Mouse (Mus musculus) macrophage (primary cell): ENCODE measurements around the gene Polr2f. TPM values are rescaled to one million over a fixed set of nuclear protein-coding genes. Genes with fewer than 3 reads are reported as not detected.
A peak's percentile ranks its signal among the peaks of the same experiment; 100 is the strongest.

Experiments
- H3K27ac ChIP-seq: fragments of 350-480 bp; formaldehyde crosslinking; 2 replicates; pipeline ENCODE4 v1.9.0; 2021
- H3K36me3 ChIP-seq: fragments of 350-480 bp; formaldehyde crosslinking; 2 replicates; pipeline ENCODE4 v1.9.0; 2021; ENCODE audit errors: inconsistent target
- H3K4me3 ChIP-seq: fragments of 350-480 bp; formaldehyde crosslinking; 2 replicates; pipeline ENCODE4 v1.9.0; 2021; ENCODE audit errors: inconsistent target
- H3K79me2 ChIP-seq: fragments of 350-480 bp; formaldehyde crosslinking; 2 replicates; pipeline ENCODE4 v1.9.0; 2021; ENCODE audit errors: inconsistent target
- WGBS: methylation state at CpG from one replicate; pipeline ENCODE4 v1.1.7; 2026; ENCODE audit warnings: inconsistent platforms; ENCODE audit not compliant: missing documents; 5-methylcytosine and 5-hydroxymethylcytosine counted together
- polyA plus RNA-seq: library from polyadenylated mRNA; stranded (reverse); fragments of 250-400 nt; gene quantifications from 3 replicates; pipeline ENCODE4 v1.2.4, GENCODE M21; 2018; ENCODE audit warnings: inconsistent platforms

Polr2f gene
- polyA plus RNA-seq, 1 experiment from 2014 or later = 27.6 TPM

DNA sequence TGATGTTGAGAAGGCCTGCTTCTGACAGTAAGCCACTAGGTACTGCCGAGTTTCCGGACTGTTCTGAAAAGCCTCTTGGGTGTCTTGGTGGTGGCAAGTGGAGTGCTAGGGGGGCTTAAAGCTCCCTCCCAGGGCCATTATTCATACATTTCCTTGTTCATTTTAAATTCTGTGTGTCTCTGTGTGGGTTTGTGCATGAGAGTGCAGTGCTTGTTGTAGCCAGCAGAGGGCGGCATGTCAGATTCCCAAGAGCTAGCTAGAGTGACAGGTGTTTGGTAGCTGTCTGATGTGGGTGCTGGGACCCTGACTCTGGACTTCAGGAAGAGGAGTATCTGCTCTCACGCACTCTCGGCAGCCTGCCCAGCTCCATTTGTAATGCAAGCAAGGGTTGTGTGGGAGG lies 12.6 kb upstream of the Polr2f start:
- WGBS = 93% methylated on average over 5 of the region's 5 CpGs
- no peak overlapping the region for H3K27ac ChIP-seq
- H3K36me3 ChIP-seq = peaks cover 74% of the 10 kb centered on the region
- no peak overlapping the region for H3K4me3 ChIP-seq
- H3K79me2 ChIP-seq = no peaks in the 10 kb centered on the region

GRCm38 (mm10) chr15:79129311-79129710 lies 11.5 kb upstream of the Polr2f start:
- H3K4me3 ChIP-seq = no peak overlapping the region
- H3K36me3 ChIP-seq = peaks cover 70% of the 10 kb centered on the region
- no peaks in the 10 kb centered on the region for H3K79me2 ChIP-seq
- WGBS = 92% methylated on average over 7 of the region's 7 CpGs
- H3K27ac ChIP-seq = no peak overlapping the region

GRCm38 (mm10) chr15:79130782-79131181 lies 10.0 kb upstream of the Polr2f start:
- Histone ChIP-seq H3K79me2 (no peaks in the 10 kb centered on the region), H3K36me3 (peaks cover 56% of the 10 kb centered on the region), H3K27ac (no peak overlapping the region), H3K4me3 (no peak overlapping the region)
- WGBS = 95% methylated on average over 9 of the region's 10 CpGs

- 90% methylated on average over 7 of the region's 7 CpGs for WGBS
- no peaks in the 10 kb centered on the region for H3K79me2 ChIP-seq
- H3K36me3 ChIP-seq = peaks cover 55% of the 10 kb centered on the region
- no peak overlapping the region for H3K4me3 ChIP-seq
- H3K27ac ChIP-seq = no peak overlapping the region
These were observed 9.4 kb upstream of the Polr2f start for GRCm38 (mm10) chr15:79131442-79131841.

DNA sequence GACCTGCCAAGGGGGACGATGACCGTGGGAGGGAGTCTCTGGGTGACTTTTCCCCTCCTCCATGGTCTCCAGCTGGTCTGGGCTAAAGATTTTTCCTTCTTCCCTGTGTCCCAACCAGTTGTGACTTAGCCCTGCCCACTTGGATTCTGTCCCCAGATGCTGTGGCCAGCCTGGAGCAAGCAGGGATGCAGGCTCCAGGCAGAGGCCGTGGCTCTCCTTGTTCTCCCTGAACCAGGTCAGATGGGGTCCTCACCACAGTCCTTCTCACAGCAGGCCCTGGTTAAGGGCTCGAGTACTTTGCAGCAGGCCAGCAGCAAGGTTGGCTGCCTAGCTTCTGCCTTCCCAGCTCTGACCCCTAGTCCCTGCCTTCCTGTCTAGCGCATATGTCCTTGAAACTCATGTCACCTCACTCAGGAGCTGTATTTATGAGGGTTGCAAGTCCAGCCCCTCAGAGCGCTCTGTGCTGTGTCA lies 7.6 kb upstream of the Polr2f start:
- Histone ChIP-seq H3K27ac (no peak overlapping the region), H3K36me3 (peaks cover 41% of the 10 kb centered on the region), H3K79me2 (no peaks in the 10 kb centered on the region), H3K4me3 (no peak overlapping the region)
- 97% methylated on average over 6 of the region's 6 CpGs for WGBS

DNA sequence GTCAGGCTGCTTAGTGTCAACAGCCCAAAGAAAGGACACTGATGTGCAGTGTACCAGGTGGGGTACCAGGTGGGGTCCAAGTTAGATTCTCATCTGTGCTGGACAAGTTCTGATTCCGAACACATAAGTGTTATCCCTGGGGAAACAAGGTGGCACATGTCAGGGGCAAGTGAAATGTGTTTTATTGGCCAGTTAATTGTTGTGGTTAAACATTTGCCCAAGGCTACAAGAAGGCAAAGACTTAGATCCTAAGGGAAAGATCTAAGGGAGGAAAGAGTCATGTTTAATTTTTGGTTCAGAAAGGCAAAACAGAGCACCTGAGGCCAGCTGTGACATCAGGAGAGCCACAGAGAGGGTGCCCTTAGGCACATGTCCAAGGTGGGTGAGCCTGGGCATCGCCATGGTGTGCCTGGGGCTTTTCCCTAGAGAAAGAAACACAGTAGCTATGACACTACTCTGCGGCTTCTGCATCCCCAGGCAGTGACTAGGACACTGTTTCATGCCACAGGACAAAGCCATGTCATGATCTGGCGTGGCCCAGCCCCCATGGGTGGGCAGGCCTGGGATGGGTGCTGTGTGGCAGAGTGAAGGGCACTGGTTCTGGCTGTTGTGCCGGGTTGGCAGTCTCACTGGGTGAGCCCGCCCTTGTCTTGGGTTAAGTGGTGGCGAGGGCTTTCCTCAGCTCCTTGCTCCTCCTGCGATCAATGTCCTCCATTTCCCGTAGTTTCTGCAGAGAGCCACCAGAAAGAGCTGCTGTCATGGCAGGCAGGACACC lies 6.1 kb upstream of the Polr2f start:
- no peak overlapping the region for H3K4me3 ChIP-seq
- H3K36me3 ChIP-seq = peaks cover 36% of the 10 kb centered on the region
- 94% methylated on average over 9 of the region's 9 CpGs for WGBS
- no peaks in the 10 kb centered on the region for H3K79me2 ChIP-seq
- no peak overlapping the region for H3K27ac ChIP-seq

DNA sequence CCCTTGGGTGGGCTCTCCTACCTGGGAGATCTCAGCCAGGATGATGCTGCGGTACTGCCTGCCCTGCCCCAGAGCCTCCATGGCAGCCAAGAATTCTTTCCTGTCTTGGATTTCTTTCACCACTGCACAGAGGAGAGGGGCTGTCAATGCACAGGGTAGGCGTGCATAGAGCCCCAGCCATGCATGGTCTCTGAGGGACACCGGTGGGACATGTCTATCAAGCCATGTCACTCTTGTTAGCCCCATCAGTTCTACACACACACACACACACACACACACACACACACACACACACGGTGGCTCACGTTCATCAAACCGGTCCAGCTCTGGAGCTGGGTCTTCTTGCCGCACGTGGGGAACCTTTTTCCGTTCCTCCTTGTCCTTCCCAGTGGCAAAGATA lies 5.5 kb upstream of the Polr2f start:
- H3K4me3 ChIP-seq = no peak overlapping the region
- WGBS = 82% methylated on average over 9 of the region's 9 CpGs
- H3K36me3 ChIP-seq = peaks cover 30% of the 10 kb centered on the region
- H3K79me2 ChIP-seq = no peaks in the 10 kb centered on the region
- H3K27ac ChIP-seq = no peak overlapping the region

GRCm38 (mm10) chr15:79135783-79136575 lies 4.8 kb upstream of the Polr2f start:
- H3K79me2 ChIP-seq = no peaks in the 10 kb centered on the region
- H3K27ac ChIP-seq = no peak overlapping the region
- WGBS = 79% methylated on average over 11 of the region's 11 CpGs
- peaks cover 23% of the 10 kb centered on the region for H3K36me3 ChIP-seq
- no peak overlapping the region for H3K4me3 ChIP-seq

GRCm38 (mm10) chr15:79139640-79140039 lies 1.2 kb upstream of the Polr2f start:
- no peak overlapping the region for H3K4me3 ChIP-seq
- peaks cover 6% of the 10 kb centered on the region; the same call in 1 of the 2 replicates for H3K36me3 ChIP-seq
- peaks cover 15% of the 10 kb centered on the region for H3K79me2 ChIP-seq
- 45% methylated on average over 9 of the region's 10 CpGs for WGBS
- no peak overlapping the region for H3K27ac ChIP-seq

DNA sequence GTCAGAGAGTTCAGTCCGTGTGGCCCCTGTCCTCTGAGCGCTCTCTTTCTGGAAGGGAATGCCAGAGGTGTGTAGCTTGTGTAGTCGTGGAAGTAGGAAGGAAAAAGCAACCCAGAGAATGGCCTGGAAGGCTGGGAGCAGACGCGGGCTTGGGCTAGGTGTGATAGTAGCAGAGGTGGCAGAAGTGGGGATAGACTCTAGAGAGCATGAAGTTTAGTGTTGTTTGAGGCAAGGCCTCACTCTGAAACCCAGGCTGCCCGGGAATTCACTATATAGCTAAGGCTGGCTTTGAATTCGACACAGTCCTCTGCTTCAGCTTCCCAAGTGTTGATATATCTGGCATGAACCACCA lies 733 bp downstream of the Polr2f start:
- 2% methylated on average over 7 of the region's 7 CpGs for WGBS
- Histone ChIP-seq H3K4me3 (peak overlapping the region; percentile 97), H3K79me2 (peaks cover 15% of the 10 kb centered on the region), H3K27ac (peak overlapping the region; percentile 42), H3K36me3 (peaks cover 23% of the 10 kb centered on the region; the same call in 1 of the 2 replicates)

DNA sequence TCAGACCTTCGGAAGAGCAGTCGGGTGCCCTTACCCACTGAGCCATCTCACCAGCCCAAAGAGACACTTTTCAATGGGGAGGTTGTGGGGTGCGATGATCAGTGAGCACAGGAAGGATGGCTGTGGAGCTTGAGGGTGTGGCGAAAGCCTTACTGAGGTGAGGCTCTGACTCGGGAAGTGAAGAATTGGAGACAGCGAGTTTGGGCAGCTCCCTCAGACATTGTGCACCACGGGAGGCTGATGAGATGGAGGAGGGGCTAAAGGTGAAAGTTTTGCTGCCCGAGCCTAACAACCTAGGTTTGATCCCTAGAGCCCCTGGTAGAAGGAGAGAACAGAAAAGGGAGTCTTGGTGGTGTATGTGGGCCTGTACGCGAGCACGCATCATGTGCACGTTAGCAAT lies 2.5 kb downstream of the Polr2f start:
- Histone ChIP-seq H3K4me3 (no peak overlapping the region), H3K79me2 (peaks cover 15% of the 10 kb centered on the region), H3K36me3 (peaks cover 38% of the 10 kb centered on the region; the same call in 1 of the 2 replicates), H3K27ac (no peak overlapping the region)
- 92% methylated on average over 11 of the region's 12 CpGs for WGBS

- H3K27ac ChIP-seq = no peak overlapping the region
- H3K4me3 ChIP-seq = no peak overlapping the region
- H3K79me2 ChIP-seq = peaks cover 15% of the 10 kb centered on the region
- peaks cover 38% of the 10 kb centered on the region; the same call in 1 of the 2 replicates for H3K36me3 ChIP-seq
- 37% methylated on average over 8 of the region's 8 CpGs for WGBS
These were observed 3.2 kb downstream of the Polr2f start for GRCm38 (mm10) chr15:79144021-79144420.

DNA sequence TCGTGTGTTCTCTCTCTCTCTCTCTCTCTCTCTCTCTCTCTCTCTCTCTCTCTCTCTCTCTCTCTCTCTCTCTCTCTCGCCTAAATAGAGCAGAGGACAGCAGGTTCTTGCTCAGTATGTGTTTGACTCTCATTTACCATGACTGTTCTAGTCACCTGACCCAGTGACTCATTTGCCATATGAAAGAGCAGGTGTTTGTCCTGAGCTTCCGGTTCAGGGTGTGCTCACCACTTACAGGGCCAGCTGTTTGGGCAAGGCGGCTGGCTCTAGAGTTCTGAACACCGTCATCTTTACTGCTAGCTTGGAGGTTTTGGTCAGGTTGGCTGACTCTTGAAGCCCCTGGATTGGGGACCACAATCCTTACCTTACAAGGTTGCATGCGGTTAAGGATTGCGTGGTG lies 4.7 kb downstream of the Polr2f start:
- Histone ChIP-seq H3K27ac (no peak overlapping the region), H3K4me3 (no peak overlapping the region), H3K36me3 (peaks cover 47% of the 10 kb centered on the region; the same call in 1 of the 2 replicates), H3K79me2 (peaks cover 15% of the 10 kb centered on the region)
- 90% methylated on average over 6 of the region's 7 CpGs for WGBS

DNA sequence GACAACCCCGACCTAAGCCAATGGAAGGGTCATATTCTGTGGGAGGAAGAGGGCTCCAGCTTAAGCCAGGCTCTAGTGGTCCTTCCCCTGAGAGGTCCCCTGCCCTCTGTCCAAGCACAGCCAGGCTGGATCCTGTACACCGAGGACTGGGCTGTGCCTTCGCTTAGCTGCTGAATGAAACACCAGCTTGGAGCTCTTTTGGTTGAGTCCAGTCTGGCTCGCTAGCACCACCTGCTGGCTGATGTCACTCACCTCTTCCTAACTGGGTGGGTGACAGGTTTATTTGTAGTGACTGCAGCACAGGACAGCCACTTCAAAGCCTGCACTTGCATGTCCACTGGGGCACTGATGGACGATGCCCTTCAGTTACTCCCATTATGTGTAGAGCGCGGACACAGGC lies 7.7 kb downstream of the Polr2f start:
- peaks cover 55% of the 10 kb centered on the region; the same call in 1 of the 2 replicates for H3K36me3 ChIP-seq
- no peaks in the 10 kb centered on the region; the same call in 1 of the 2 replicates for H3K79me2 ChIP-seq
- WGBS = 56% methylated on average over 7 of the region's 7 CpGs

GRCm38 (mm10) chr15:79151881-79152280 lies 11.1 kb downstream of the Polr2f start:
- WGBS = 91% methylated on average over 8 of the region's 8 CpGs
- Histone ChIP-seq H3K27ac (no peak overlapping the region), H3K36me3 (peaks cover 29% of the 10 kb centered on the region; the same call in 1 of the 2 replicates), H3K79me2 (no peaks in the 10 kb centered on the region), H3K4me3 (no peak overlapping the region)

More for the DNA sequence above, 7.7 kb downstream of the Polr2f start:
- Histone ChIP-seq H3K27ac (no peak overlapping the region), H3K4me3 (no peak overlapping the region)
